Mouse (Mus musculus) urinary bladder, adult 18-20 months (tissue): ENCODE results near the gene Gdf15.

Experiments
- DNase-seq, 2 experiments: peaks; one replicate each; pipeline ENCODE4 v3.0.0; 2022; ENCODE audit warnings: low spot score in 2 of 2, mixed read lengths in 2 of 2

Gdf15 gene

GRCm38 (mm10) chr8:70632346-70632892 is at the start of gene Gdf15:
Gene Gdf15 (minus strand): TSS chr8:70632456.
- no peak for DNase-seq

GRCm38 (mm10) chr8:70681410-70681809 is 49.2 kb upstream of the Gdf15 start:
- DNase-seq = no peak

DNA sequence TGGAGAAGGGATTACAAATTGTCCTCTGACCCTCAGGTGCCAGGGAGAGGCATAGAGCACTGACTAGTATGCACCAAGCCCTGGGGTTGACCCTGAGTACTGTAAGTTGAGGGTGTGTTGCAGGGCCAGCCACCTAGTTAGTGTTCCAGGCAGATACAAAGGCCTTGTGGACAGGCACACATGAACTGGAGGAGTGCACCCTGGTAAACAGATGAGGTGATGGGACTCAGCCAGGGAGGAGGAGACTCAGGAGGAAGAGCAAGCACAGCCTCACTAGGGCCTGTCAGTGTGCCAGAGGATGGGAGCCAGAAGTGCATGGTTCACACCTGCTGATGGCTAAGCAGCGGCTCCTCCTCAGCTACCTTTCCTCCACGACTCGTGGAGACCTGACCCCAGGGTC is 47.8 kb upstream of the Gdf15 start:
- DNase-seq = no peak

GRCm38 (mm10) chr8:70679404-70679803 is 47.1 kb upstream of the Gdf15 start:
- DNase-seq = no peak

GRCm38 (mm10) chr8:70678679-70679078 is 46.4 kb upstream of the Gdf15 start:
- DNase-seq = no peak

- DNase-seq = no peak
These were observed 45.3 kb upstream of the Gdf15 start for GRCm38 (mm10) chr8:70677451-70678080.

DNA sequence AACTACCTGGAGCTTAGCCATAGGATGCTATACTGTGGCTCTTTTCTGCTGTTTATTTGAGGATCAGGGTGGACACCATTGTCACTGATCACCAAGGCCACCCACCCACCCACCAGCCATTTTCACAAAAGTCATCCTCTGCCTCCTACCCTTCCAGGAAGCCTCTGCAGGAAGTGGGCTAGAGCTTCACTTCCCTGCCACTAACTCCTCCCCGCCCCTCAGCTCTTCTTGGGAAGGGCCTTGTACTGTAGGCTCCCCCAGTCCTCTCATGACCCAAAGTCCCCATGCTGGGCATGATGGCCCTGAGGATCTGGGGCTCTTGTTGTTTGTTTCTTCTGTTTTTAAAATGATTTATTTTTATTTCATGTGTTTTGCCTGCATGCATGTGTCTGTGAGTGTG is 43.1 kb upstream of the Gdf15 start:
- no peak for DNase-seq

DNA sequence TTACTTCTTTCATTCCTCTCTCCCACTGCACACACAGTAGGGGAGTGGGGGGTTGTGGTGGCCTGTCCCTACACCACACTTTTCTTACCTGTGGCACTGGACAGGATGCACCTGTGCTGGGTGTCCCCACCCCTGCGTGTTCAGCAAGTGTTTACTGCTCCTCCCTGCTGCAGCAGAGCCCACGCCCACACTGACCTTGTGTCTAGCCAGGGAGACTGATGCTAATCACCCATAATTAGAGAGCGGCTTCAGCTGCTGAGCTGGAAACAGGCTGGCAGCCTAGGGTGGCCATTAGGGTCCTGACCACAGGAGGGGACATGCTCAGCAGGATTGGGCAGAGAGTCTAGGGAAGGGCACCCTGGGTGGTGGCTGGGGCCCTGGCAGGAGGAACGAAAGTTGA is 42.5 kb upstream of the Gdf15 start:
- no peak for DNase-seq

GRCm38 (mm10) chr8:70674109-70674508 is 41.9 kb upstream of the Gdf15 start:
- DNase-seq = no peak

- peak; percentile 95 to 98 for DNase-seq
These were observed 41.0 kb upstream of the Gdf15 start, which contains the start of gene Lsm4 for GRCm38 (mm10) chr8:70673079-70673856. Gene Lsm4 (plus strand): TSS chr8:70673248.

DNA sequence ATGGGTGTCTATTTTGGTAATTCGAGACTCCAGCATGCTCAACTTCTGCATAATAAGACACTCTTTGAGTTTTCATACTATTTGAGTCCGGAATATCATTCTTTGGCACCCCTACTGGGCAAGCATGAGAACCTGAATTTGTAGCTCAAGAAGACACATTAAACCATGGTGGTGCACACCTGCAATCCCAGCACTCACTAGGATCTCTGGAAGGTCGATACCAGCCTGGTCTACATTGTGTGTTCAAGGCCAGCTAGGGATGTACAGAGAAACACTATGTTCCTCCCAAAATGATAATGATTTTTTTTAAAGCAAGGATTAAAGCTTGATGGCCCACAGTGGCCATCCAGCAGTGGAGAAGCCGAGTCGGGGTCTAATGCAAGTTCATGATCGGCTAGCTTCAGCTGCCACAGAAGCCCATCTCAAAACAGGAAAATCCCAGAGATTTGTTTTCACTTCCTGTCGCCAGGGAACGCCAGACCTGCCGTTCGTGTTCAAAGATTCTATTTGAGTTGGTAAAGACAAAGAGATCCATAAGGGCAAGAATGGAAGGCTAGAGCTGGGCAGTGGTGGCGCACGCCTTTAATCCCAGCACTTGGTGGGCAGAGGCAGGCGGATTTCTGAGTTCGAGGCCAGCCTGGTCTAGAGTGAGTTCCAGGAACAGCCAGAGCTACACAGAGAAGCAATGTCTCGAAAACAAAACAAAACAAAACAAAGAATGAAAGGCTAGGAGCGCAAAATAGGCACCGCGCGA is 40.2 kb upstream of the Gdf15 start:
- no peak for DNase-seq

DNA sequence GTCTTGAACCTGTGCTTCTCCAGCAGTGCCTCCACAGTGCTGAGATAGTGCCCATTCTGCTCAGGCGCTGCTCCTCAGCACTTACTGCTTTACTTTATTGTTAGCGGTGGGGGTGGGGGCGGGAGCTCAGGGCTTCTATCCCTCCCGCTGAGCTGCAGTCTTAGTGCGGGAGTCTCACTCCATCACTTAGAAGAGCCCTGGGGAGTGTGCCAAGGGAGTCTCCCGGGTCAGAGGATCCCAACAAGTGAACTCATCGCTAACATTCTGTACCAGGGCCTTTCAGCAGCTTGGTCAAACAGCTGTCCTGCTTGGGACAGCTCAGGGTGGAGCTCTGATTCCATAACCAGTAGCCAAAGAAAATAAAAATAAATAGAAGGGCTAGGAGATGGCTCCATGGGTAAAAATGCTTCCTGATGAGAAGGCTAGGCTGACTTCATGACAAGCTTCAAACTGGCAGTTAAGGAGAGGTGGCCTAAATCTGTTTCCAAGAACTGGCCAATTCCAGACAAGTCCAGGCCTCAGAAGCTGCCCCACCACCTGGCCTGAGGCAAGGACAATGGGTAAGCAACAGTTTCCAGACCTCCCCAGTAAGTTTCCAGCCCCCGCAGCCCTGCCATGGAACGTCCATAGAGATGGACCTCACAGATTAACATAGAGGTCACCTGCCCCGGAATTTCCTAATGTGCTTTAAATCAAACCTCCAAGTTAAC is 39.5 kb upstream of the Gdf15 start:
- peak in 1 of 2 experiments; percentile 58 for DNase-seq

DNA sequence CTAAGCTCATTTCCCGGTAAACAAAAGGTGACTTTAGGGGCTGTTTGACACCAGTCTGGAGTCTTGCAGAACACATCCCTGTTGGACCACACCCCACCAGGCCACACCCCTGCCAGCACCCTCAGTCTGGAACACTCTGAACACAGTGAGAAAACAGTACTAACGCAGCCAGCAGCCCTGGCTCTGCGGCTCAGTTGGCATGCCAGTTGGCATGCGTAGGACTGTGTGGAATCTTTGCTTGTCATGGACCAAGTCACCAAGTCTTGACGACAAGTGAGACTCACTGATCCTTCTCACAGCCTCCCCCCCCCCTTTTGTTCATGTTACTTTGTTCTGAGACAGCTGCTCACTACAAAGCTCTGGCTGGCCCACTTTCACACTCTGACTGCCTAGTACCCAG is 34.8 kb upstream of the Gdf15 start:
- no peak for DNase-seq

DNA sequence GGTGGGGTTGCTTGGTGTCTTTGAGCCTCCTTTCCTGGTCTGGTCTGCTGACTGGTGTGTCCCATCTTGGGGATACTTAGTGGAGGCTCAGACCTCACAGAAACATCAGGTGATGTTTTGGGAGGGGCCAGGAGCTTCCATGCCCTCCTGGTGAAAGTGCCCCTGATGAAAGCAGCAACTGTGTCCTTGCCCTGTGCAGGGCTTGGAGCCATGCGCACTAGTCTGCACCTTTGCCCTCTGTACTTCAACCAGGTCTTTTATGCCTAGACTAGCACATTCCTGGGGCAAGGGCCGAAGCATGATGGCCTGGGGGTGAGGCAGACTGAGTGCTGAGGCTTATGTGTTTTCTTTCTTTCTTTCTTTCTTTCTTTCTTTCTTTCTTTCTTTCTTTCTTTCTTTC is 33.3 kb upstream of the Gdf15 start:
- DNase-seq = no peak

DNA sequence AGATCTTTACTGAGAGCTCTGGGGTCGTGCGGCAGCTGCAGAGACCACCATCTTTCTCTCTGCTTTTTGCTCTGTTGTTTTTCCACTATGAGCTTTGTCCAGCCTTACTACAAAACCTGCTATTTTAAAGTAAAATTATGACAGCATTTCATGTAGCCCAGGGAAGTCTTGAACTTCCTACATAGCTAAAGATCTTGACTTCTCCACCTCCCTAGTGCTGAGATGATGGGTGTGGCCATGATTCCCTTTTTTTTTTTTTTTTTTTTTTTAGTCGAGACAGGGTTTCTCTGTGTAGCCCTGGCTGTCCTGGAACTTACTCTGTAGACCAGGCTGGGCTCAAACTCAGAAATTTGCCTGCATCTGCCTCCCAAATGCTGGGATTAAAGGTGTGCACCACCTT is 32.4 kb upstream of the Gdf15 start:
- no peak for DNase-seq

DNA sequence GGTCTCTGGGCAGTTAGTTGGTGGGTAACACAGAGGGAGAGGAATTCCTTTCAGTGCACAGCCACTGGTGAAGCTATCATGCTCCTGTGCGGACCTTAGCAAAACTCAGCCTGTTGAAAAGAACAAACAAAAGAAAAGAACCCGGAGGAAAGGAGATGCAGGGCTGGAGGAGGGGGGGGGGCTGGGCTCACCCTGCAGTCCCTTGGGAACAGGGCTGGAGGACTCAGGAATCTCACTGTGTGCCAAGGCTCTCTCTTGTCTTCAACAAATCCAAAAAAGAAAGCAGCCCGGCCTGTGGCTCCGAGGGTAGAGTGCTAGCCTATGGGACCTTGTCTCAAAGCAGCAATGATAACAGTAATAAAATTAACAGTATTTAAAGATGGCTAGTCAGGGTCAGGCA is 31.4 kb upstream of the Gdf15 start:
- no peak for DNase-seq

- DNase-seq = no peak
These were observed 28.0 kb upstream of the Gdf15 start, which contains the start of gene Pgpep1 for GRCm38 (mm10) chr8:70660273-70660725. Gene Pgpep1 (minus strand): TSS chr8:70660388.

DNA sequence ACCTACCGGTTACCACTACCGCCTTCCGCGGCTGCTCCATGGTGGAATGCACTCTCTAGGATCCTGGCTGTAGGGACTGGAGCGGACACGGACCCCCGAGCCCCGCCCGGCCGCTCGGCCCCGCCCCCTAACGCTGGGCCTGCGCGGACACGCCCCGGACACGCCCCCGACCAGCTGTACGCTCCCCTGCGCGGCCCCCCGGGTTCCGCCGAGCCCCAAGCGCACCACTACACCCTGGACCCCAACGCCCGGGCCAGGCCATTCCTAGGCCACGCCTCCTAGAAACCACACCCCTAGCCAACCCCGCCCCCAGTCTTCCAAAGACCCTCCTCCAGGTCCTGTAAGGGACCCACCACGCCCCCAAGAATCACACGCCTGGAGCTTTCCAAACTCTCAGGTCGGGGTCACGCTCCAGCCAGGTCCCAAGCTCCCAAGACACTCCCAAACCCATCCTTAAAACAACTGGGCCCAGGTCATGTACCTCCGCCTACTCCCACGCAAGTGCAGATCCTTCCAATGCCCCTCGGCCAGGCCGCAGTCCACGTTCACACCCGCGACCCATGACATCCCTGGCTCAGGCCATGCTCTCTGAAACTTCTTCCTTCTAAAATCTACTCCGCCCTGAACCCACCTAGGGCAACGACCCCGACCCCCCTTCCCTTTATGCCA is 27.5 kb upstream of the Gdf15 start:
- peak; percentile 87 to 89 for DNase-seq

DNA sequence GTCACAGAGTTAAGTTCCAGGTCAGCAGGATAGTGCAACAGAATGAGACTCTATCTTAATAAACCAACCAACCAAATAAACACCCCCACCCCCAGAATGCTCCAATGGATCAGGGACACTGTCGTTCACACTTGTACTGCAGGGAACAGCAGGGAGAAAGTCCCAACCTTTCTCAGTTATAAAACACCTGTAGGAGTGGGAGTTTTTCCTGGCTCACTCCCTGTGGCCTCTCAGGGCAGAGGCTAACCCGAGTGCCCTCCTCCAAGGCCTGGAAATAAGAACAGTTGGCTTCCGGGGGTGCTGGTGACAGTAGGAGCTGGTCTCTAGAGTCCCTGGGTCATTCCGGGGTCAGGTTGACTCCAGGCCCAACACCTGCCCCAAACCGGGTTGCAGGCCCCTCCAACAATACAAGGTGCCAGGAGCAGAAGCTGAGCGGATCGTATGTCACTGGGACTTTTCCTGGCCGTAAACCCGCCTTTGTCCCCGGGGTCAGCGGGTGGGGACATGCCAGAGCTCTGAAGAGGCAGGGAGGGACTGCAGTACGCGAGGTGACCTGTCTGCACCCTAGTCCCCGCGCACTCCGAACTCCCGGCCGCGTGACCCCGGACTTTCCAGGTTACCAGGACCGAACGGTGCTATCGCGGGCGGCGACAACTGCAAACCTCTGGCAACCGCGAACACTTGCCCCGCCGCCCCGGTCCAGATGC is 26.8 kb upstream of the Gdf15 start:
- DNase-seq = peak in 1 of 2 experiments; percentile 76

GRCm38 (mm10) chr8:70657739-70658138 is 25.5 kb upstream of the Gdf15 start:
- no peak for DNase-seq
